Mouse (Mus musculus): ENCODE data around the gene Klhdc4.

GRCm38 (mm10) chr8:121808032-121808431 is 21.3 kb downstream of the Klhdc4 start:
- peak; percentile 34 for TF ChIP-seq CTCF (IDR thresholded peaks at IDR 0.05; ENCODE audit: low read depth)
- no peak for TF ChIP-seq EP300 (optimal IDR thresholded peaks at IDR 0.05)
